Mouse (Mus musculus): ENCODE measurements at regions not wholly inside any gene's neighbourhood (a gene's known extent, or its start where the extent isn't known, plus 50 kb on each side); places are given as distances from the start of the nearest gene placed in this dataset.
A peak's percentile ranks its signal among the peaks of the same experiment; 100 is the strongest.
"Not testable (repeated sequence)": the region's sequence is repeated elsewhere in the genome, so short reads cannot be mapped to it uniquely, and the experiment has no call there.

GRCm38 (mm10) chr3:7079073-7079472 lies 458.8 kb upstream of the 1700008P02Rik start:
- no peak for DNase-seq (ENCODE audit: low spot score)

- no peak for DNase-seq (ENCODE audit: low spot score)
Observed at GRCm38 (mm10) chr3:7076850-7077249, 456.6 kb upstream of the 1700008P02Rik start.

GRCm38 (mm10) chr3:7074488-7074887 lies 454.2 kb upstream of the 1700008P02Rik start:
- no peak for DNase-seq (ENCODE audit: low spot score)

- DNase-seq (ENCODE audit: low spot score) = no peak
Observed at GRCm38 (mm10) chr3:7041372-7042057, 421.3 kb upstream of the 1700008P02Rik start.

- no peak for DNase-seq (ENCODE audit: low spot score)
Observed at GRCm38 (mm10) chr3:7035833-7036232, 415.6 kb upstream of the 1700008P02Rik start.

GRCm38 (mm10) chr3:7027845-7028244 lies 407.6 kb upstream of the 1700008P02Rik start:
- DNase-seq (ENCODE audit: low spot score) = peak; percentile 30

- DNase-seq (ENCODE audit: low spot score) = no peak
Observed at GRCm38 (mm10) chr3:7014345-7014973, 394.2 kb upstream of the 1700008P02Rik start.

- DNase-seq (ENCODE audit: low spot score) = no peak
Observed at GRCm38 (mm10) chr3:7013516-7013915, 393.3 kb upstream of the 1700008P02Rik start.

- DNase-seq (ENCODE audit: low spot score) = no peak
Observed at GRCm38 (mm10) chr3:7010294-7011087, 390.2 kb upstream of the 1700008P02Rik start.

- DNase-seq (ENCODE audit: low spot score) = no peak
Observed at GRCm38 (mm10) chr3:7008671-7009217, 388.5 kb upstream of the 1700008P02Rik start.

- no peak for DNase-seq (ENCODE audit: low spot score)
Observed at GRCm38 (mm10) chr3:7007811-7008359, 387.6 kb upstream of the 1700008P02Rik start.

- DNase-seq (ENCODE audit: low spot score) = not testable (repeated sequence)
Observed at GRCm38 (mm10) chr3:6991735-6992134, 371.5 kb upstream of the 1700008P02Rik start.

- no peak for DNase-seq (ENCODE audit: low spot score)
Observed at GRCm38 (mm10) chr3:6984918-6985317, 364.7 kb upstream of the 1700008P02Rik start.

GRCm38 (mm10) chr3:6957681-6958080 lies 337.4 kb upstream of the 1700008P02Rik start:
- DNase-seq (ENCODE audit: low spot score) = no peak

- no peak for DNase-seq (ENCODE audit: low spot score)
Observed at GRCm38 (mm10) chr3:6932535-6933103, 312.4 kb upstream of the 1700008P02Rik start.

GRCm38 (mm10) chr3:6926737-6927136 lies 306.5 kb upstream of the 1700008P02Rik start:
- DNase-seq (ENCODE audit: low spot score) = no peak

- DNase-seq (ENCODE audit: low spot score) = not testable (repeated sequence)
Observed at GRCm38 (mm10) chr3:6922647-6923046, 302.4 kb upstream of the 1700008P02Rik start.

- DNase-seq (ENCODE audit: low spot score) = no peak
Observed at GRCm38 (mm10) chr3:6920253-6920652, 300.0 kb upstream of the 1700008P02Rik start.

- no peak for DNase-seq (ENCODE audit: low spot score)
Observed at GRCm38 (mm10) chr3:6887936-6888335, 267.7 kb upstream of the 1700008P02Rik start.

- DNase-seq (ENCODE audit: low spot score) = no peak
Observed at GRCm38 (mm10) chr3:6887053-6887700, 266.9 kb upstream of the 1700008P02Rik start.
